Mouse (Mus musculus): ENCODE data around the gene Slc32a1.

Slc32a1 gene

GRCm38 (mm10) chr2:158659346-158659745 lies 48.8 kb downstream of the Slc32a1 start:
- Histone ChIP-seq H3K9me3 (ENCODE audit: low read length) (no peaks in the 10 kb centered on the region), H3K4me1 (replicated peaks; ENCODE audit: low read depth, low read length) (no peaks in the 10 kb centered on the region), H3K36me3 (ENCODE audit: insufficient read depth, low read length) (no peaks in the 10 kb centered on the region), H3K27me3 (ENCODE audit: insufficient read depth, low read length) (no peaks in the 10 kb centered on the region; the same call in none of the 2 replicates), H3K4me3 (replicated peaks; ENCODE audit: low read length) (no peak overlapping the region)
- TF ChIP-seq CTCF (conservative IDR thresholded peaks at IDR 0.05; ENCODE audit: low read length) (no peak), NANOG (IDR thresholded peaks at IDR 0.05; ENCODE audit: borderline replicate concordance, low read length) (no peak), POU5F1 (IDR thresholded peaks at IDR 0.05; ENCODE audit: borderline replicate concordance, low read length) (no peak)

GRCm38 (mm10) chr2:158665098-158665497 lies 54.5 kb downstream of the Slc32a1 start, which contains the start of gene Ppp1r16b:
Gene Ppp1r16b, plus strand, starts transcription at chr2:158665398.
- Histone ChIP-seq H3K27me3 (ENCODE audit: insufficient read depth, low read length) (peaks cover 56% of the 10 kb centered on the region), H3K4me1 (replicated peaks; ENCODE audit: low read depth, low read length) (peaks cover 29% of the 10 kb centered on the region), H3K9me3 (ENCODE audit: low read length) (no peaks in the 10 kb centered on the region), H3K4me3 (replicated peaks; ENCODE audit: low read length) (no peak within 1 kb of the TSS), H3K36me3 (ENCODE audit: insufficient read depth, low read length) (no peaks in the 10 kb centered on the region)
- TF ChIP-seq POU5F1 (IDR thresholded peaks at IDR 0.05; ENCODE audit: borderline replicate concordance, low read length) = no peak
- no peak for TF ChIP-seq CTCF (conservative IDR thresholded peaks at IDR 0.05; ENCODE audit: low read length)
- no peak for TF ChIP-seq NANOG (IDR thresholded peaks at IDR 0.05; ENCODE audit: borderline replicate concordance, low read length)
